Mouse (Mus musculus) lung, postnatal 0 days (tissue): ENCODE data around the gene Sgsm2. TPM values are rescaled to one million over a fixed set of nuclear protein-coding genes. Genes with fewer than 3 reads are reported as not detected.
A peak's percentile ranks its signal among the peaks of the same experiment; 100 is the strongest.

Experiments used
- ATAC-seq: fragments of 200-750 bp; cut with Nextera tagmentation; 2 replicates; pipeline ENCODE4 v1.8.0; 2017; ENCODE audit warnings: moderate library complexity
- DNase-seq: peaks from one replicate; pipeline ENCODE4 v3.0.0-alpha.2; 2016; ENCODE audit warnings: low spot score
- H3K27ac ChIP-seq: fragments of 300-500 bp; sonication (generic); 2 replicates; pipeline ENCODE4 v1.5.1; 2014; ENCODE audit warnings: antibody characterized with exemption, mild to moderate bottlenecking, low read length, mixed read lengths
- H3K27me3 ChIP-seq: fragments of 300-500 bp; sonication (generic); replicated peaks from 2 replicates; pipeline ENCODE4 v1.6.1; 2014; ENCODE audit warnings: low read length, mixed read lengths; ENCODE audit not compliant: insufficient read depth
- H3K36me3 ChIP-seq: fragments of 300-500 bp; sonication (generic); 2 replicates; pipeline ENCODE4 v1.6.1; 2014; ENCODE audit warnings: low read length, mixed read lengths; ENCODE audit not compliant: insufficient read depth
- H3K4me1 ChIP-seq: fragments of 300-500 bp; sonication (generic); 2 replicates; pipeline ENCODE4 v1.6.1; 2014; ENCODE audit warnings: antibody characterized with exemption, low read depth, low read length, mixed read lengths; ENCODE audit not compliant: insufficient read depth
- H3K4me2 ChIP-seq: fragments of 300-500 bp; sonication (generic); replicated peaks from 2 replicates; pipeline ENCODE4 v1.6.1; 2014; ENCODE audit warnings: low read depth, mild to moderate bottlenecking, low read length, moderate library complexity, mixed read lengths
- H3K4me3 ChIP-seq: fragments of 300-500 bp; sonication (generic); 2 replicates; pipeline ENCODE4 v1.5.1; 2014; ENCODE audit warnings: low read depth, low read length
- H3K9ac ChIP-seq: fragments of 300-500 bp; sonication (generic); replicated peaks from 2 replicates; pipeline ENCODE4 v1.6.1; 2014; ENCODE audit warnings: low read depth, mild to moderate bottlenecking
- H3K9me3 ChIP-seq: fragments of 300-500 bp; sonication (generic); 2 replicates; pipeline ENCODE4 v1.6.1; 2016; ENCODE audit warnings: low read length, mixed read lengths
- CTCF ChIP-seq: IDR thresholded peaks from 2 replicates; pipeline ENCODE4 v1.5.1; 2016; ENCODE audit warnings: antibody characterized with exemption, mild to moderate bottlenecking
- EP300 ChIP-seq: IDR thresholded peaks from 2 replicates; pipeline ENCODE4 v1.6.1; 2016; ENCODE audit warnings: antibody characterized with exemption, mild to moderate bottlenecking, control low read depth
- WGBS: fragments of 180-500 bp; shearing (Covaris S2); extraction: QIAGEN DNeasy Blood & Tissue Kit; methylation state at CpG from one replicate; pipeline ENCODE4 v1.1.7; 2014; 5-methylcytosine and 5-hydroxymethylcytosine counted together
- polyA plus RNA-seq: library from polyadenylated mRNA; unstranded; fragments of >200 nt; fragmentation: Nextera tagmentation; extraction: Ambion mirVana; gene quantifications from 2 replicates; pipeline ENCODE4 v1.2.1, GENCODE M21; 2015

The Sgsm2 gene
- polyA plus RNA-seq, 1 experiment from 2014 or later = 2.5 TPM

GRCm38 (mm10) chr11:74866640-74867039 lies 30.2 kb downstream of the Sgsm2 start:
- Histone ChIP-seq H3K36me3 (no peaks in the 10 kb centered on the region), H3K4me2 (no peak overlapping the region), H3K9me3 (no peaks in the 10 kb centered on the region), H3K4me3 (no peak overlapping the region), H3K27me3 (no peaks in the 10 kb centered on the region), H3K27ac (no peak overlapping the region), H3K9ac (no peak overlapping the region), H3K4me1 (no peaks in the 10 kb centered on the region; the same call in none of the 2 replicates)
- 50% methylated on average over 4 of the region's 4 CpGs for WGBS
- ATAC-seq = peak; percentile 59
- TF ChIP-seq CTCF = no peak
- TF ChIP-seq EP300 = no peak
- DNase-seq = peak; percentile 69

GRCm38 (mm10) chr11:74865252-74865651 lies 31.6 kb downstream of the Sgsm2 start:
- Histone ChIP-seq H3K4me1 (no peaks in the 10 kb centered on the region), H3K4me3 (no peak overlapping the region), H3K9ac (no peak overlapping the region), H3K27me3 (no peaks in the 10 kb centered on the region), H3K36me3 (no peaks in the 10 kb centered on the region), H3K4me2 (no peak overlapping the region), H3K9me3 (no peaks in the 10 kb centered on the region), H3K27ac (no peak overlapping the region)
- WGBS = 83% methylated on average over 9 of the region's 9 CpGs
- no peak for ATAC-seq
- TF ChIP-seq EP300 (no peak), CTCF (no peak)
- DNase-seq = no peak

- no peak overlapping the region for H3K4me3 ChIP-seq
- H3K27ac ChIP-seq = no peak overlapping the region
- H3K27me3 ChIP-seq = no peaks in the 10 kb centered on the region
- no peak for DNase-seq
- ATAC-seq = no peak
- TF ChIP-seq EP300 (no peak), CTCF (no peak)
- H3K4me1 ChIP-seq = no peaks in the 10 kb centered on the region
- WGBS = 70% methylated on average over 9 of the region's 9 CpGs
- H3K4me2 ChIP-seq = no peak overlapping the region
- no peak overlapping the region for H3K9ac ChIP-seq
- H3K9me3 ChIP-seq = no peaks in the 10 kb centered on the region
- no peaks in the 10 kb centered on the region for H3K36me3 ChIP-seq
Observed at GRCm38 (mm10) chr11:74864421-74864820, 32.4 kb downstream of the Sgsm2 start.

GRCm38 (mm10) chr11:74863471-74863870 lies 33.4 kb downstream of the Sgsm2 start:
- ATAC-seq (peak; percentile 29), DNase-seq (peak; percentile 36)
- Histone ChIP-seq H3K36me3 (no peaks in the 10 kb centered on the region), H3K9ac (no peak overlapping the region), H3K27ac (no peak overlapping the region), H3K4me2 (no peak overlapping the region), H3K4me3 (no peak overlapping the region), H3K27me3 (no peaks in the 10 kb centered on the region), H3K9me3 (no peaks in the 10 kb centered on the region), H3K4me1 (no peaks in the 10 kb centered on the region)
- 32% methylated on average over 11 of the region's 11 CpGs for WGBS
- TF ChIP-seq EP300 = no peak
- TF ChIP-seq CTCF = peak; percentile 72

GRCm38 (mm10) chr11:74862129-74862528 lies 34.7 kb downstream of the Sgsm2 start:
- no peak overlapping the region for H3K9ac ChIP-seq
- WGBS = 61% methylated on average over 5 of the region's 5 CpGs

GRCm38 (mm10) chr11:74857756-74858155 lies 39.1 kb downstream of the Sgsm2 start:
- Histone ChIP-seq H3K9me3 (no peaks in the 10 kb centered on the region), H3K9ac (no peak overlapping the region), H3K4me1 (no peaks in the 10 kb centered on the region), H3K27me3 (no peaks in the 10 kb centered on the region), H3K4me2 (no peak overlapping the region), H3K36me3 (no peaks in the 10 kb centered on the region), H3K4me3 (no peak overlapping the region), H3K27ac (no peak overlapping the region)
- WGBS = 81% methylated on average over 9 of the region's 9 CpGs
- TF ChIP-seq CTCF = no peak
- TF ChIP-seq EP300 = no peak
- DNase-seq (no peak), ATAC-seq (no peak)

More at GRCm38 (mm10) chr11:74862129-74862528, 34.7 kb downstream of the Sgsm2 start:
- H3K9me3 ChIP-seq = no peaks in the 10 kb centered on the region
- no peak overlapping the region for H3K4me3 ChIP-seq
- TF ChIP-seq EP300 (no peak), CTCF (no peak)
- no peak for DNase-seq
- H3K27me3 ChIP-seq = no peaks in the 10 kb centered on the region
- H3K36me3 ChIP-seq = no peaks in the 10 kb centered on the region
- no peaks in the 10 kb centered on the region for H3K4me1 ChIP-seq
- H3K4me2 ChIP-seq = no peak overlapping the region
- H3K27ac ChIP-seq = no peak overlapping the region
- no peak for ATAC-seq
